Mouse (Mus musculus) liver, postnatal 0 days (tissue): Measurements from ENCODE around the gene Tmem109.

Source experiments
- CTCF ChIP-seq: sonication (generic); IDR thresholded peaks from 2 replicates; pipeline ENCODE4 v1.5.1; 2016; ENCODE audit warnings: antibody characterized with exemption, low read depth
- EP300 ChIP-seq: IDR thresholded peaks from 2 replicates; pipeline ENCODE4 v1.6.1; 2016; ENCODE audit warnings: antibody characterized with exemption, low read depth, mild to moderate bottlenecking

DNA sequence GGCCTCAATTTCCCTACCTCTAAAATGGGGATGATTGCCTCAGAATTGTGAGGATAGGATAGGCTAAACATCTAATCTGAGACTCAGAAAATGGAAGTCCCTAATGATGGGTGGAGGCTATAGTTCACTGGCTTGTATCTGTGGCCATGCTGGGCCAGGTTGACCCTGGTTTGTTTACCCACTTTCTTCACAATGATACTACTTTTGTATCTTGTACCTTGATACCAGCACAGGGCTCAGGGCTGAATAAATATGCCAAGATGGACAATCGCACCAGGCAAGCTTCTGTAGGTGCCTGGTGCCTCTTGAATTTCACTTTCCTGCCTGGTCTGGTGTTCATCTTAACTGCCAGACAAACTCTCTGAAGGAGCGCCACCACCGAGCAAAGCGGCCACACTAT lies 59.3 kb downstream of the Tmem109 start:
- no peak for TF ChIP-seq EP300
- no peak for TF ChIP-seq CTCF
